Mouse (Mus musculus) hematopoietic stem cell, adult 5-6 weeks (primary cell): ENCODE data around the gene Cntn3. TPM values are rescaled to one million over a fixed set of nuclear protein-coding genes. Genes with fewer than 3 reads are reported as not detected.

Experiments
- ATAC-seq, 2 experiments: fragments of 125-278 bp in 1 of 2; replicated peaks in 1 of 2; 2 replicates each; pipeline ENCODE4 v1.8.0; 2016 to 2017; ENCODE audit warnings: inconsistent platforms in 2 of 2, mild to moderate bottlenecking in 2 of 2, moderate number of reproducible peaks in 2 of 2, low read depth in 1 of 2, moderate TSS enrichment in 1 of 2; ENCODE audit not compliant: low FRiP score in 2 of 2, poor library complexity in 2 of 2, severe bottlenecking in 2 of 2, insufficient read depth in 1 of 2, low TSS enrichment in 1 of 2
- total RNA-seq: library from RNA; stranded (forward); fragments of 172-1452, 232-1000 nt; gene quantifications from 2 replicates; pipeline ENCODE4 v1.2.3, GENCODE M21; 2017

Cntn3 gene
- total RNA-seq, 1 experiment from 2014 or later, result not detected

DNA sequence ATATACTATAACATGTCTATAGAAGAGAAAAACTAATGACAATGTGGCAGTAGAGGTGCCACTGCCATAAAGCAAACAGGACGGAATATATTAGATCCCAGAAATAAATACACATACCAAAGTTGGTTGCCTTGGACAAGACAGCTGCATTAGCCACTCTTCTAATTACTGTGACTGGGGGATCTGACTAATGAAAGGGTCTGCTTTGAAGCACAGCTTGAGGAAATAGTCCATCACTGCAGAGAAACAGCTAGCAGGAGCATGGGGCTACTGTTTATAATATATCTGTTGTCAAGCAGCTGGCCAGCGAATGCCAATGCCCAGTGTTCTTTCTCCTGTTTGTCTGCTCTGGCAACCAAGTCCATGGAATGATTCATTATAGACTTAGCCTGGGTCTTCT is 51.9 kb downstream of the Cntn3 start:
- no peak for ATAC-seq

DNA sequence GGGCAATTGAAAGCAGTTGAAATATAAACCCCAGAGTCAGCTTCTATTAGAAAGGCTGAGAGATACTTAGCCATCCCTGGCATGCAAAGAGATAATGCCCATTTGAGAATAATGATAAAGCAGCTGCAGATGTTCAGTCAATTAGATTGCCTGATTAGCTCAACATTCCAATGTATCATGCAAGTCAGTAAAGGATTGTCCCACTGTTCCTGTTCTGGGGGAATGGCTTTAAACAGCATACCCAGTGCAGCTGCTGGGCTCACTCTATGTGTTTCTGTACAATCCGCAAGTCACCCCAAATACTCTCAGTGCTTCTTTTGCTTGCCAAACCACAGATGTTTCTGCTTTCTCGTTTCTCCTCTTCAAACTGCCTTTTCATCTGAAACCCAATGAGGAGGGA is 57.7 kb downstream of the Cntn3 start:
- ATAC-seq, result no peak

DNA sequence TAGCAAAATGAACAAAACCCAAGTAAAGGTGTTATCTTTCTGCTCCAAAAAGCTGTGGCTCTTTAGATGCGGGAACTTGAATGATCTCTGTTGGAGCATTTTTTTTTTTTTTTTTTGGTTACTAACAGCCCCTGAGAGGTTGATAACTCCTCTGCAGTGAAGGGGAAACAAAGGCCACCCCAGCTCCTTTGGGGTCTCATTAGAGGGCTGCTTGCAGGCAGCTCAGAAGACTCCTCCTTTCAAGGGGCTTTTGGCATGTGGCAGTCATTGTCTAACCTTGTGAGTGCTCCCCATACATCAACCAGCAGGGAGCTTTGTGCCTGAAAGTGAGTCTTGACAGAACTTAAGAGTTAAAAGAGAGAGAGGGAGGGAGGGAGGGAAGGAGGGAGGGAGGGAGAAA is 60.8 kb downstream of the Cntn3 start:
- ATAC-seq, result no peak

DNA sequence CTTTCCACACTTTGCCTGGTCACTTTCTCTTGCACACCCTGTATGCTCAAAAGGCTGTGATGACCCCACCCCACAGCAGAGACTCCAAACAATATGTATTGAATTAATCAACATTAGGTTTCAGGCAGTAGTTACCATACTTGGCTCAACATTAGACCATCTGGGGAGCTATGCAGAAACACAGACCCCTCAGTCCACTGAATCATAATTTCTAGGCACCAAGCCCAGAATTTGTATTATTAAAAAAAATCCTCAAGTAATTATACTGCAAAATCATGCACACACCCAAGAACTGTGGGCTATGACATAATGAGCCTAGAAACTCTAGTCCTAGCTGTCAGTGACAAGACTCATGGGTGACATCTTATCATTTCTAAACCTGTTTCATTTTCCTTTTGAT is 87.4 kb downstream of the Cntn3 start:
- no peak for ATAC-seq

DNA sequence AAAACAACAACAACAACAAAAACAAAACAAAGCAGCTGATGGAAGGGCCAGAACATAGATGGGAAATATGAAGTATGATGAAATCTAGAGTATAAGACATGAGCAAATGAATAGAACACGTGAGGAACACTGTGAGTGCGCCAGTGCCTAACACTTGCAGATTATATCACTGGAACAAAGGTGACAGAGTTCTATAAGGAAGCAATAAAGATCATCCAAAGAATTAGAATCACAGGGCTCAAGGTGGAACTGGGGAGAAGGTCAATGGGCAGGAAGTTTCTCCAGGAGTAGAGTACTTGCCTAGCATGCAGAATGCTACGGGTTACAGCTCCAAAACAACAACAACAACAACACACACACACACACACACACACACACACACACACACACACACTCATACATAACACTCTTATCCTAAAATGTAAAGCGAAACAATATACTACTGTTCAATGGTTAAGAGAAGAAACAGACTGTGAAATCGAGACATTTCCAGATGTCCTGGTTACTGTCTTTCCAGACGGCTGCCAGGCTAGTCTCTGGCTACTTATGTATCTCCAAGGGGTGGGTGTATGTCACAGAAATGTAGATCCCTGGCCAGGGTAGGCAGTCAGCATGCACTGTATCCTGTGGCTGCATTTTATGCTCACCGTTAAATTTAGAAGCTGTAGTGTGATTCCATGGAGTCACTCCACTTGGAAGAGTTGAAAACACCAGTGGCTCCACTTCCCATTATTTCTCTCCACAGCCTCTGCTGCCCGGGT is 94.4 kb downstream of the Cntn3 start:
- ATAC-seq, result no peak

DNA sequence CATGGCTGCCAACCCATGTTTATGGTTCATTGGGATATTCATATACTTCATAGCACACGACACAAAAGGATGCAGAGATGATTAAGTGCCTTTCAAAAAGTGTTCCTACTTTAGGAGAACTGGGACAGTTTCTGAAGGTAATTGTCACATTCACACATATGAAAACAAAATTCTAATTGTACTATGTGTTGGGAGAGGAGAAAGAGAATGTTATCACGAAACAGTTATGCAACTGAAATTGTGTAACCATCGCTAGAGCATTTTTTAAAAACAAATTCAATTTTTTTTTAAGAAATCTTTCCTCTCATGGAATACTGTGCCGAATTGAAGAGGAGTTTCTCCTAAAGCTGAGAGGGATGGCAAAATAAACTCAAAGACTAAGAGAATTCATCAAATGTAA is 134.5 kb downstream of the Cntn3 start:
- no peak for ATAC-seq

DNA sequence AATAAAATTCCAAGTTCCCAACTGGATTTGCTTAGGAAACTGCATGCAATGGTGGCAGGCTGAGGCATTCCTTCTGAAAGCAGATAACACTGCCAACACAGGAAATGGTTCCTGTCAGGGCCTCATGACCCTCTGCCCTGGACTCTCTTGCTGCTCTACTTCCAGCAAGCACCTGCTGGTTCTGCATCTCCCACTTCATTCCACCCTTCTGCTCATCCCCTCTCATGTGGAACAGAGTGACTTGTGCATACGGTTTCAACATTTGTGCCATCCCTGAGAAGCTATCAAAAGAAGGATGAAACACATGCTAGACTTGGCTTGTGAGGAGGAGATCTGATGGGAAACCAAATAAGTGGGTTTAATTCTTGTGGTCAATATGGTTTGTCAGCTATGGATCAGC is 145.4 kb downstream of the Cntn3 start:
- no peak for ATAC-seq

DNA sequence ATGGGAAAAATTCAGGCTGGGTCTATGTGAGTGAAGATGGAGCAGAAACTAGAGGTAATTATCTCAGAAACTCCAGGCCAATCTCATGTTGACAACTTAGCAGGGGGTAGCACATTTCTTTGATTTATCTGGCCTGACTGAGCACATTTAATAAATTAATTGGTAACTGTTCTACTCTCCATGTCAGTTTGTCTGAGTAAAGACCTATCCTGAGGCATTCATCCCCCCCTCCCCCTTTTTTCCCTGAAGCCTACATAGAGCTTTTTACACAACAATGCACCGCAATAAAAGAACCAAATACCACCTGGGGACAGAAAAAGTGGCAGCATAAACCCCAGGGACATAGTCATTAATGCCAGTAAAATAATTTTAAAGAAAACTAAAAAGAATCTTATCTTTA is 151.1 kb downstream of the Cntn3 start:
- ATAC-seq, result no peak

DNA sequence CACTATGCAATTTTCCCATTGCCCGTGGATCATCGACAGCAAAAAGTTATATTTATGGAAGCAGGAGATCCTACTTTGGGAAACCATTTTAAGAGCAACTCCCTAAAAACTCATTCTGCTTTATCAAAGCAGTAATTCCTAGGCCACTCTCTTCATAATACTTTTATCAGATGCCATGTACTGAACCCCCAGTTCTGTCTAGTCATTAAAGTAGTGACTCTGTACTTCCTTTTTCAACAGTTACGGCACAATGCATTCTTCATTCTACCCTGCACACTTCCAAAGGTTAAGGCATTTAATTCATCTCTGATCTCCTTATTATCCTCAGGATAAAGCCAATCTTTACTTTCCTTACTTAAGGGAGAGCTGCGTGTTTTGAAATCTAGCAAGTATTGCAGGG is 184.3 kb downstream of the Cntn3 start:
- ATAC-seq, result no peak

DNA sequence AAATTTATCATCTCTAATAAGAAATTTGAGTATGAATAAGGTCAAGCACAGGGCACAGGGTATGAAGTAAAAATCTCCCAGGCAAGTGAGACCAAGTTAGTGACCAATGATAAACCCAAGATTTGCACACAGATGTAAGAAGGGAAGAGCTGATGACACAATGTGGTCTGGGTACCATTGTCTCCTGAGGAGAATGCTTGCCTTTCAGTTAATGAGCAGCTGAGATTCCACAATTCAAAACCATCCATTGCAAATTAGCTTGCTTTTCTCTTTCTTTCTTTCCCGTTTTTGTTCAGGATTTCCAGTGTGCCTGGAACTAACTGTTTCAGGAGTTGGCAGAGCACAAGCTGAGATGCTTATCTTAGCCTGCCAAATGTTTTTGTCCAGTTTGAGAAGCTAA is 200.8 kb downstream of the Cntn3 start:
- ATAC-seq, result no peak

DNA sequence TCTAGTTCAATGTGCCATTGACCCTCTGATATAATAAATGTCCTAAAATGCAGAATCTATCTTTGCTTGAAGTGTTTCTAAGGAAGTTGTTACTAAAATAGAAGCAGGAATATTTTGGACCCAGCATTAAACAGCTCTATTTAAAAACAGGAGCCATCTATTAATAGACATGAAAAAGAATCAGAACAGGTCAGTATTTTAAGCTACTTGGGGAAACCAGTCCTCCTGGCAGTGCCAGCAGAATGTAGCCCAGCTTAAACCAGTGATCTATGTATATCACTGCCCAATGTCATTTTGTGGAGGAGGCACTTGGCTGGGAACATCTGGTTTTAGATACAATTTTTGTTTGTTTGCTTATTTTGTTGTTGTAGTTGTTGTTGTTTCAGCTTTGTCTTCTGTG is 209.0 kb downstream of the Cntn3 start:
- ATAC-seq, result no peak

DNA sequence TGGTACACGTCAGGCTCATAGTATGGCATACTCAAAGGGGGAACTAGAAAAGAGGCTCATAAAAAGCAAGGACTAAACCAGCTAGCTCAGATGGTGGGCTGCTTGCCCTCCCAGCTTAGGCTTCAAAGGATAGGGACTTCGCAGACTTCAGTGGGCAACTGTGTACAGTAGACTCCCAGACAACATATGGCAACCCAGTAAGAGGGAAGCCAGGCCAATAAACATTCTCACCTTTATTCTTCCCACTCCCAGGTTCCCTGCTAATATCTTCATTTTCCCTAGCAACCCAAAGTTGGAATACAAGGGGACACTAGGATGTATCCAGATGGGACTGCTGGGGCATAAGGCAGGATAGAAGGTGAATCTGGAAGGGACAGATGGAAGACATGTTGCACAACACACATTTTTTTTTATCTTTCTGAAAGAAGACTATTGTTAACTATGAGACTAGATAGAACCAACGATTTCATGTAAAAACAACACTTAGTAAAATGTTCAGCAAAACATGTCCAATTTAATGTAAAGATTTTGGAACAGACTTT is 209.5 kb downstream of the Cntn3 start:
- ATAC-seq, result no peak

DNA sequence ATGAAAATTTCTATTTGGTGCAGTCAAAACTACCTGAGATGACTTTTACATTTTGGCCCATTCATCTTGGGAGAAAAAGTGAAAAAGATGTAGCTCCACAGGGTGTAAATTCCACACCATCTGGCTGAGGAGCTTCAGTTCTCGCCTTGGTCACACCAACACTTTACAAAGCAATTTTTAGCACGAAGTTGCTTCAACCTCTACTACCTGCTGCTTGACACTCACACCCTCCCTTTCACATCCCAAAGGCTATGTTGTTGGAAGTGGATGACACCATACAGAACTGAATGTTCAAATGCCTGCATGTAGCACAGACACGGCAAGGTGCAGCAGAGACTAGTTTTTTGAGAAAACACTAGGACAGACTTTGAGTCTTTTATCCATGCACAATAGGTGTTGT is 240.8 kb downstream of the Cntn3 start:
- ATAC-seq, result no peak

DNA sequence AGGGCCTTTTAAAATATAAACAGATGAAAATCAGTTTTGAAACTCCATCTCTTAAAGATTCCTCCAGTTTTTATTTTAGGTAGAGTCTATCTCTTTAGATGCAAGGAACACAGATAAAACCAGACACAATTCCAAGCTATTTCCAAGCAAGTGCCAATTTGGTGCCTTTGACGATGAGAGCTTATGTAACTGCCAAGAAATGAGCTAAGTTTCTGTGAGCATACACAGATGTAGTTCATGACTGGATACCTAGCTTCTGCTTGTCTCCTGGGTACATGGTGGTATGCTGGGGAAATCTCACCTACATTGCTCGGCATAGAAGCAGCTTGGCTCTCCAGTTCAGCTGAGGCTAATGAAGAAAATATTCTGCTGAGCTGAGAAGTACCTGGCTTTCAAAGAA is 246.2 kb downstream of the Cntn3 start:
- ATAC-seq, result no peak

DNA sequence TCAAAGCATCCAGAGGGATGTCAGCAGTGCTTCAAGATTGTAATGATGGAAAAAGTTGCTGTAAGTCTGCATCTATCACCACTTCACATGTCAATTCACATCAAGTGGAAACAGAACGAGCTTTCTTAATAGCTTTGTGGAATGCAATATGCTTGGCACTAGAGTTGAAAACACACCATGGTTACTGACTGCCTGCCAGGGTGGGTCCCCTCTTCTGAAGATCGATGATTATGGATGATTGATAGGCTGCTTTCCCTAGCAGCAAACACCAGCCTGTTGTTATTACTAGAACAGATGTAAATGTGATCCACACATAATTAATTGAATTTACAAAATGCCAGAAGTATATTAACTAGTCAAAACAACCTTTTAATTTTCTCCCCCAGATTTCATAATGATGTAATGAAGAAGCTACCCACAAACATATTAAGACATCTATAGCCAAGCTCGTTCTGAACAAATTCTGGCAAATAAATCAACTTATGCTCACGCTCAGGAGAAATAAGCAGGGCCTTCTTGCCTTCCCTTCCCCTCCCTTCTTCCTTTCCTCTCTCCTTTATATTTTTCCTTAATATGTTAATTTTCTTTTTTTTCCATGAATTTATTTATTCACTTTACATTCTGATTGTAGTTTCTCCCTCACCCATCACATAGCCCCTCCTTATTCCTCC is 250.2 kb downstream of the Cntn3 start:
- ATAC-seq, result no peak

DNA sequence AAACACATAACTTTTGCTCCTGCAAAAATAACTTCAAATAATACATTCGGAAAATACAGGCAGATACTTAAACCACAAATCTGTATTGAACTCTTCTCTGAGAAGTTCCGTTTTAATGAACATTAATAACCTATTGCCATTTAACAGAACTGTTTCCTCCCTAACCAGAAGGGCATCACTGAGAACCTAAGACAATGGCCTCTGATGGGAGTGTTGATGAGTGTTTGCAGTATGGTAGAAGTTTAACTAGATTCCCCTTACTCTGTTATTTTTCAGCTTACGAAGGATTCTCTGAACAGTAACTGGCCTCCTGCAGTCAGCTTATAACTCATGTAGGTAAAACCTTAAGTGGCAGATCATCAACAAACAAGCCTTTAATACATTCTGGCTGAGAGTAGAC is 253.1 kb downstream of the Cntn3 start:
- ATAC-seq, result no peak

DNA sequence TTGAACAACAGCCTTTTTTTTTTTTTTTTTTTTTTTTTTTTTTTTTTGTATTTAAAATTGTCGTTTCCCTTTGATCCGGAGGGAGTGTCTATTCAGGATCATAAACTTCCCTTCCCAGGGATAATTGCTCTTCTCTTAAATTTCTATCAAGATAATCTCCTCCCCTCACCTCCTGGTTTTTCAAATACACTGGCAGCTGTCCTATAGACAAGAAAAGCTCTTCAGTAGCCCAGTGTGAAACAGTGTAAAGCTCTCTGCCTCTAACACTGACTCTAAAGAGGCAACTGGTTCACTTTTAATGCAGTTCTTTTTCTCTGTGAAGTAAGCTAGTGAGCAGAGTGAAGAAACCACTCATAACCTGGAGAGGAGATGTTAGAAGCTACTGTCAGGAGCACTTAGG is 290.0 kb downstream of the Cntn3 start:
- 0 out of 4 replicates have a peak, but pooled peaks of 1 of the 2 experiments have one; percentile 22 for ATAC-seq

DNA sequence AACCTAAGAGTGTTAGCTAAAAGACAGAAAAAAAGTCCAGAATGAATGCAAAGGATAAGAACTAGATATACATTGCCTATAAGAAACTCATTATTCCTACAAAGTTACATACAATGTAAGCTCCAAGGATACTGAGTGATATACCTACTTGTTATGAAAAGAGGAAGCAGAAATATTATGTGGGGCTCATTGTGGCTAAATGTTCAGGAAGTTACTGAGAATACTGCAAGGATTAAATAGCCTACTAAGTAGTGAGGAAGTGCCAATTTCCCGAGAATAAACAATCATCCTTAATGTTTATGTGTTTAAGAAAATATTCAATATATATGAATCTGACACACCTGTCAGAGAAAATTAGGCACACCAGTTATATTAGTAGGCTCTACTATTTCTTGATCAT is 341.9 kb downstream of the Cntn3 start:
- peak; percentile 64 to 73; a peak in 3 of 4 replicates for ATAC-seq

DNA sequence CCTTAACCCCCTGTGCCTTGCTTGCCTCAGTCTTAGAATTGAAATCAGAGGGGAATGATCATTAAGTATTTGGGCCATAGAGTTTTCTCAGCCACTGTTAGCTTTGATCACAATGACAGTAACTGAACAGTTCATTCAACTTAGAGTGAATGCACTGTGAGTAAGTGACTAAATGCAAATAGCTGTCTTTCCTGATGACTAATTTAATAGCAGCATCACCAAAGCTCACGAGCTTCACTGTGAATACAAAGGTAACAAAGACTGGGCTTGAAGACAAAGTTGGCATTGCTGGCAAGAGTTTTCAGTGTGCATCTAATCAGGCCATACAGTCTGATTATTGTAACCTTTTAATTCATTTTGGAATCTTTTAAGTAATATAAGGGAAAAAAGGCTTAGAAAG is 386.6 kb downstream of the Cntn3 start:
- ATAC-seq, result no peak
